Mouse (Mus musculus) liver, embryonic 14.5 days (tissue): ENCODE data around the gene Fabp1.

Experiments used
- CTCF ChIP-seq: IDR thresholded peaks from 2 replicates; pipeline ENCODE4 v1.5.1; 2016; ENCODE audit warnings: antibody characterized with exemption, low read depth, control low read depth
- EP300 ChIP-seq: IDR thresholded peaks from 2 replicates; pipeline ENCODE4 v1.6.1; 2016; ENCODE audit warnings: antibody characterized with exemption, low read depth

DNA sequence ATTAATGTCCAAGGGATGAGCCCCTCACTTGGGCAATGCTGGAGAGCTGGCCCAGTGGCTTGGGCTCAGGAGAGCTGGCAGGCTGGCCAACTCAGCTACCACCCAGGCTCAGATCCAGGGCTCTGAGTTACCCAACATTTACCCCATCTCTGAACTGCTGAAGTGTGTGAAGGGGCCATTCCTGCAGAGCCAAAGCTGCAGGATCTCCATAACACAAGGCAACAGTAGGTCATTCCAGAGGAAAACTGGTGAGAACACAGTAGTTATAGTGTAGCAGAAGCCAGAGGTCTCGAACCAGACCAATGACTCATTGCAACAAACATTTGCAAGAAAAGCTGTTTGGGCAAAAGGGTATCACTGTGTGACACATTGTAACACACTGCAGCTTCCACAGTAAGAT, 43.2 kb downstream of the Fabp1 start:
- no peak for TF ChIP-seq CTCF
- no peak for TF ChIP-seq EP300
